Mouse (Mus musculus) thymus, postnatal 10 days (tissue): ENCODE data around the gene Rufy1.
"Not testable (repeated sequence)": the region's sequence is repeated elsewhere in the genome, so short reads cannot be mapped to it uniquely, and the experiment has no call there.

Experiments
- DNase-seq, 2 experiments: peaks; one replicate each; pipeline ENCODE4 v3.0.0; 2021; ENCODE audit warnings: low spot score in 2 of 2

The Rufy1 gene

DNA sequence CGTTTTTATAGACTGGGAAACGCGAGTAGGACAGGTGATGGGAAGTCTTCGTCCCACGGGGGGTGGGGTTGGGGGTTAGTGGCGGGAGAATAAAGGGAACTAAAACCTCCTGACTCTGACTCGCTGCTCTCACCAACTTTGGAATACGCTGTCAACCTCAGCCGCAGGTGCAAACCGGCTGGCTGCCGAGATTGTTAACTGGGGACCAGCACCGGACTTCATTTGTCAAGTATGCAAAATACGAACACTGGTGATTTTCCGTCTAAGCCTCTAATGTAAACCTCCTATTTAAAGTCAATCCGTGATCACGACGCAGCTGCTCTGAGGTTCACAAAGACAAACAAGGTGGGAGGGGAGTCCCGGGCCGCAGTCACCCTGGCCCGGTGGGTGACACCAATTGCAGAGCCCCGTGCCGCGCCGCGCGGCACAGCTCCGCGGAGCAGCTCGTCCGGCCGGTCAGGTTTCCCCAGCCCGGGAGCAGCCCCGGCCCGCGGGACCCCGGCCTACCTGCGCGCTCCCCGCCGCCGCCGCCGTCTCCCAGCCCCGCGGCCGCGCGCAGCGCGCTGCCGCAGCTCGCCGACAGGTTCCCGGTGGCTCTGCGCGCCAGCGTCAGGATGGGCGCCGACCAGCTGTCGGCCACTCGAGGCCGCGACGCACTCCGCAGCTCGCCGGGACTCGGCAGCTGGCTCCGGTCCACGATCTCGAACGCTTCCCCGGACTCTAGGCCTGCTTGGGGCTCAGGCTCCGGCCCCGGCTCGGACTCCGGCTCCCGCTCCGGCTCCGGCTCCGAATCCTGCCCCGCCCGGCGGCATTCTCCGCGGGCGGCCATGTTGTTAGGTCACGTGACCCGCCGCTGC lies at the start of gene Rufy1:
Gene Rufy1 (minus strand): TSS at position 849 of the 857 bp plus-strand sequence.
- DNase-seq: peak; percentile 63 to 77

DNA sequence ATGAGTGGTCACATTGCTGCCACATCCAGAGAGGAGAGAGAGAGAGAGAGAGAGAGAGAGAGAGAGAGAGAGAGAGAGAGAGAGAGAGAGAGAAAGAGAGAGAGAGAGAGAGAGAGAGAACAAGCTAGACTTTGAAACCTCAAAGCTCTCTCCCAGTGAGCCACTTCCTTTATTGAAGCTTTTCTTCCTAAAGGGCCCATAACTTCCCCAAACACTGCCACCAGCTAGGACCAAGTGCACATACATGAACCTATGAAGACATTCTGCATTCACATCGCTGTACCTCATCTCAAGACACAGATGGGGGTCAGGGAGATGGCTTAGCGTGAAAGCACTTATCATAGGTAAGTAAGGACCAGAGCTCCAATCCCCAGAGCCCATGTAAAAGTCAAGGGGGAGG lies 47.1 kb upstream of the Rufy1 start:
- no peak for DNase-seq

GRCm38 (mm10) chr11:50477486-50478070 lies 46.7 kb upstream of the Rufy1 start:
- no peak for DNase-seq

DNA sequence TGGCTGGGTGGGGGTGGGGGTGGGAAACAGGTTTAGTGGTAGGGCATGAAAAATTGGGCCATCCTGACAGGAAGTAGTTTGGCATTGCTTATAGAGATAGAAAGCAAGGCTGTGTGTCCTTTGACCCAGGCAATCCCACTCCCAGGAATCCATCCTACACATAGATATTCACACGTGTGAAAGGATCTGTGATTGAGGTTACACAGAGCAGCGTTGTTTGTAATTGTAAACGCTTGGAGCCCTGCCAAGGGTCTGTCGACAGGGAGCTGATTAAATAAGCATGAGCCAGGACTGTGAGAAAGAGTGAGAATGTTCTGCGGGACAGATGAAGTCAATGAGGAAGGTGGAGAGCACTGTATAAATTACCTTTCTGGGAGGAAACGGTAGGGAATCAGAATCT lies 46.0 kb upstream of the Rufy1 start:
- no peak for DNase-seq

GRCm38 (mm10) chr11:50473933-50474332 lies 43.0 kb upstream of the Rufy1 start:
- no peak for DNase-seq

GRCm38 (mm10) chr11:50472161-50472939 lies 41.4 kb upstream of the Rufy1 start:
- no peak for DNase-seq

GRCm38 (mm10) chr11:50461481-50461880 lies 30.6 kb upstream of the Rufy1 start:
- no peak for DNase-seq

DNA sequence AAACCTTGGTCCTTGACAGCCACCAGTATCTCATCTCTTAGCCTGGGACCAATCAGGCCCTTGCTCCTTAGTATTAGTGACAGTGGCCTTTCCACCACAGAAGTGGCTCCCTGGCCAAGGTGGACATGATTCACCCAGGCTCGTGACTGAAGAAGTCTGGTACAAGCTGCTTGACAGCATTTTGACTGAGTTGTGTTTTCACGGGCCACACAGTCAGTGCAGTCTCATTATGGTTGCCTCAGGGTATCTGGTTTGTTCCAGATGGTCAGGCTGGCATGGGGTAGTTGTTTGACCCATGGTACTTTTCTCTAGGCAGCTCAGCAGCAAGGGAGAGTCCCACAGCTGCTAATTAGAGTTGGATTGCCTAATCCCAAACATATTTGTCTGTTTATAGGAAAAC lies 28.3 kb upstream of the Rufy1 start:
- no peak for DNase-seq

- DNase-seq: no peak
These were observed 26.4 kb upstream of the Rufy1 start for GRCm38 (mm10) chr11:50457111-50457911.

- DNase-seq: no peak
These were observed 25.5 kb upstream of the Rufy1 start for GRCm38 (mm10) chr11:50456455-50456854.

- DNase-seq: no peak
These were observed 24.0 kb upstream of the Rufy1 start for GRCm38 (mm10) chr11:50454934-50455333.

- DNase-seq: no peak
These were observed 19.3 kb upstream of the Rufy1 start for GRCm38 (mm10) chr11:50450236-50450635.

- not testable (repeated sequence) for DNase-seq
These were observed 17.2 kb upstream of the Rufy1 start for GRCm38 (mm10) chr11:50448163-50448562.

GRCm38 (mm10) chr11:50443259-50444065 lies 12.5 kb upstream of the Rufy1 start:
- peak in 1 of 2 experiments; percentile 40 for DNase-seq

GRCm38 (mm10) chr11:50441637-50442036 lies 10.7 kb upstream of the Rufy1 start:
- no peak for DNase-seq

GRCm38 (mm10) chr11:50440691-50441090 lies 9.8 kb upstream of the Rufy1 start:
- no peak for DNase-seq

GRCm38 (mm10) chr11:50439857-50440256 lies 8.9 kb upstream of the Rufy1 start:
- DNase-seq: no peak

DNA sequence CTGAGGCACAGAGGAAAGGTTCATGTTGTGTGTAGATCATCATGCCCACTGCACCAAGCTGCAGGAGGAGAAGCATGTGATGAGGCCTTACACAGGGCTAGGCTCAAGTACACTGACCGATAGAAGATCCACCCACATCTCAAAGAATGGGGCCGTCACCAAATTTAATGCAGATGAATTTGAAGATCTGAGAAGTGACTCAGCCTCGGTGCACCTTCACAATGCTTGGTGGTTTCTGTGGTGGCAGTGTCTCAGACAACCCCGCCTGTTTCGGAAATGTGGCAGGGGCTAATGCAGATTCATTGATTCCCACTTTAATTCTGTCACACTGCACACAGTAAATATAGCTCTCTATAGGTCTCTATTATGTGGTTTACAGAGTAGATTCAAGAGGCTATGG lies 2.0 kb upstream of the Rufy1 start:
- no peak for DNase-seq

DNA sequence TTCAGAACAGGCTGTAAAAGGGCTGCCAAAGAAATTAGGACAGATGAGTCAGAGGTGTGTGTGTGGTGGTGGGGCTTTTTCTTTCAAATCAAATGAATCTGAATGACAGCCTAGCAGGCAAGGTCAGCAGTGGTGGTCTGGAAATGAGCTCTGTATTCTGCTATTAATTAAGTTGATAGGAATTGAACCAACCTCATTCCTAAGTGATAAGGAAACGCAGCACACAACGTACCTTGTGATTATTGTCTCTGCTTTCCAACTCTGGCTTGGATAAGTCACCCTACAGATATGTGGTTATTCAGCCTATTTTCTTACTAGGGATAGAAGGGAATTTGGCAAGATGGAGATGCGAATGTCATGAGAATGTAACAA lies 1.1 kb upstream of the Rufy1 start:
- no peak for DNase-seq

GRCm38 (mm10) chr11:50431134-50432068 lies 476 bp upstream of the Rufy1 start:
- DNase-seq: peak in 1 of 2 experiments; percentile 17
